11 mouse cellular contexts compared by ENCODE assay signal in genomic region chr12:86914351-86914750, GRCm38 (mm10). TPM values are rescaled to one million over a fixed set of nuclear protein-coding genes. Genes with fewer than 3 reads are reported as not detected.
A peak's percentile ranks its signal among the peaks of the same experiment; 100 is the strongest.
DNase-seq lines count a peak whose midpoint lies in the region; ATAC-seq and TF ChIP-seq lines count a peak whose summit lies in the region.
"Had no signal": no experiment of that assay in that cellular context is flagged by ENCODE, and none has a peak within 500 bp of the region (broad histone marks: within the 10 kb centered on the region; RNA-seq: fewer than 3 reads in every experiment).

No protein-coding gene starts in this region.

- DNase-seq in gastrocnemius, adult 2 months, result no peak
- DNase-seq in gastrocnemius, postnatal 10 days, result no peak
- DNase-seq in lung, embryonic 14.5 days, result no peak
- no peak for DNase-seq in lung, postnatal 0 days (ENCODE audit: low spot score)
- DNase-seq in gastrocnemius, postnatal 4 days (ENCODE audit: low spot score in 2 of 2), result no peak
- no peak for DNase-seq in kidney, postnatal 4 days
- DNase-seq: gastrocnemius, postnatal 25 days; kidney, postnatal 25 days had no signal

- no peak overlapping the region for H3K4me2 ChIP-seq in lung, embryonic 14.5 days
- no peak overlapping the region for H3K4me2 ChIP-seq in lung, postnatal 0 days (replicated peaks; ENCODE audit: low read depth, low read length)
- no peak overlapping the region for H3K4me2 ChIP-seq in neural tube, embryonic 15.5 days
- H3K4me2 ChIP-seq: stomach, embryonic 15.5 days had no signal

- H3K9ac ChIP-seq in lung, embryonic 14.5 days, result no peak overlapping the region
- no peak overlapping the region for H3K9ac ChIP-seq in lung, postnatal 0 days (replicated peaks; ENCODE audit: low read depth)
- no peak overlapping the region for H3K9ac ChIP-seq in neural tube, embryonic 15.5 days (replicated peaks)
- H3K9ac ChIP-seq: stomach, embryonic 15.5 days had no signal

- no peaks in the 10 kb centered on the region for H3K27me3 ChIP-seq in lung, embryonic 14.5 days (ENCODE audit: insufficient read depth, low read length)
- no peaks in the 10 kb centered on the region for H3K27me3 ChIP-seq in lung, postnatal 0 days (replicated peaks; ENCODE audit: insufficient read depth, low read length)
- H3K27me3 ChIP-seq in neural tube, embryonic 15.5 days (replicated peaks), result no peaks in the 10 kb centered on the region
- H3K27me3 ChIP-seq: stomach, embryonic 15.5 days had no signal

- H3K9me3 ChIP-seq in lung, embryonic 14.5 days (ENCODE audit: low read depth, low read length), result no peaks in the 10 kb centered on the region
- no peaks in the 10 kb centered on the region for H3K9me3 ChIP-seq in lung, postnatal 0 days (ENCODE audit: low read length)
- no peaks in the 10 kb centered on the region for H3K9me3 ChIP-seq in neural tube, embryonic 15.5 days (replicated peaks)
- H3K9me3 ChIP-seq: stomach, embryonic 15.5 days had no signal

- 39% methylated on average over 2 of the region's 2 CpGs for WGBS in lung, embryonic 14.5 days
- WGBS in lung, postnatal 0 days, result 45% methylated on average over 2 of the region's 2 CpGs
- WGBS in neural tube, embryonic 15.5 days, result 58% methylated on average over 2 of the region's 2 CpGs

- H3K4me1 ChIP-seq in lung, embryonic 14.5 days (ENCODE audit: insufficient read depth), result peaks cover 25% of the 10 kb centered on the region
- peaks cover 7% of the 10 kb centered on the region for H3K4me1 ChIP-seq in lung, postnatal 0 days (ENCODE audit: insufficient read depth, low read depth, low read length)
- peaks cover 57% of the 10 kb centered on the region for H3K4me1 ChIP-seq in neural tube, embryonic 15.5 days

- no peaks in the 10 kb centered on the region for H3K36me3 ChIP-seq in lung, embryonic 14.5 days (ENCODE audit: insufficient read depth)
- H3K36me3 ChIP-seq in lung, postnatal 0 days (ENCODE audit: insufficient read depth, low read length), result no peaks in the 10 kb centered on the region
- no peaks in the 10 kb centered on the region for H3K36me3 ChIP-seq in neural tube, embryonic 15.5 days
- H3K36me3 ChIP-seq: stomach, embryonic 15.5 days had no signal

- H3K27ac ChIP-seq in gastrocnemius, adult 2 months, result peak overlapping the region; percentile 77
- H3K27ac ChIP-seq in lung, embryonic 14.5 days (ENCODE audit: low read depth), result peak overlapping the region; percentile 40
- no peak overlapping the region; the same call in 1 of the 2 replicates for H3K27ac ChIP-seq in lung, postnatal 0 days (ENCODE audit: low read length)
- H3K27ac ChIP-seq in neural tube, embryonic 15.5 days (replicated peaks), result peak overlapping the region; percentile 10; the same call in 1 of the 2 replicates
- H3K27ac ChIP-seq: stomach, embryonic 15.5 days had no signal

- no peak overlapping the region for H3K4me3 ChIP-seq in gastrocnemius, adult 2 months
- H3K4me3 ChIP-seq in lung, embryonic 14.5 days (ENCODE audit: low read depth, low read length), result no peak overlapping the region
- H3K4me3 ChIP-seq in lung, postnatal 0 days (ENCODE audit: low read depth, low read length), result no peak overlapping the region
- no peak overlapping the region for H3K4me3 ChIP-seq in neural tube, embryonic 15.5 days (replicated peaks)
- H3K4me3 ChIP-seq: stomach, embryonic 15.5 days had no signal

- TF ChIP-seq EP300 in lung, postnatal 0 days (IDR thresholded peaks at IDR 0.05), result no peak

- no peak for TF ChIP-seq CTCF in gastrocnemius, adult 2 months (IDR thresholded peaks at IDR 0.05)
- TF ChIP-seq CTCF in lung, embryonic 14.5 days (IDR thresholded peaks at IDR 0.05; ENCODE audit: low read depth), result no peak
- no peak for TF ChIP-seq CTCF in lung, postnatal 0 days (IDR thresholded peaks at IDR 0.05)

- intact Hi-C loops in gastrocnemius, adult 2 months (cut with DNase I), result no loop called here

- ATAC-seq in lung, embryonic 14.5 days (ENCODE audit: insufficient read depth), result no peak
- ATAC-seq in lung, postnatal 0 days, result no peak
- ATAC-seq in granulocyte monocyte progenitor cell, adult 5-6 weeks (replicated peaks; ENCODE audit: poor library complexity, severe bottlenecking), result peak; percentile 42; the same call in 1 of the 2 replicates
- no peak for ATAC-seq in neural tube, embryonic 15.5 days (ENCODE audit: low FRiP score)

RNA-seq across cellular contexts. Expression of gene Irf2bpl, which starts 29.8 kb away (rescaled TPM):
- 10 to 100 TPM; 21.5 to 28.2 TPM for total RNA-seq in gastrocnemius, adult 2 months (2021)
- 10 to 100 TPM; 42.9 to 46.7 TPM for total RNA-seq in gastrocnemius, postnatal 10 days (2021)
- 44.6 and 44.8 TPM in 2 replicates for polyA plus RNA-seq in lung, embryonic 14.5 days (2014; fragmentation: Nextera tagmentation; extraction: Ambion mirVana)
- 39.5 and 49.1 TPM in 2 replicates for polyA plus RNA-seq in lung, postnatal 0 days (2015; fragmentation: Nextera tagmentation; extraction: Ambion mirVana)
- total RNA-seq in granulocyte monocyte progenitor cell, adult 5-6 weeks (2014; fragmentation: Nextera tagmentation), result 1.2 and 1.8 TPM in 2 replicates
- total RNA-seq in granulocyte monocyte progenitor cell, adult 5-6 weeks (2017), result 0.15 and 0.78 TPM in 2 replicates
- 53.3 and 69.9 TPM in 2 replicates for polyA plus RNA-seq in neural tube, embryonic 15.5 days (2015; fragmentation: Nextera tagmentation; extraction: Ambion mirVana)
- total RNA-seq in gastrocnemius, postnatal 4 days (2021), result 10 to 100 TPM; 43.2 to 44.8 TPM

RNA-seq across cellular contexts. Expression of gene Cipc, which starts 32.5 kb away (rescaled TPM):
- 10 to 100 TPM; 32.2 to 33.8 TPM for total RNA-seq in gastrocnemius, adult 2 months (2021)
- 10 to 100 TPM; 17.5 to 22.8 TPM for total RNA-seq in gastrocnemius, postnatal 10 days (2021)
- 22.4 and 24.3 TPM in 2 replicates for polyA plus RNA-seq in lung, embryonic 14.5 days (2014; fragmentation: Nextera tagmentation; extraction: Ambion mirVana)
- polyA plus RNA-seq in lung, postnatal 0 days (2015; fragmentation: Nextera tagmentation; extraction: Ambion mirVana), result 12.5 and 14.8 TPM in 2 replicates
- total RNA-seq in granulocyte monocyte progenitor cell, adult 5-6 weeks (2014; fragmentation: Nextera tagmentation), result 23.5 and 32.3 TPM in 2 replicates
- 18.5 and 19.9 TPM in 2 replicates for total RNA-seq in granulocyte monocyte progenitor cell, adult 5-6 weeks (2017)
- polyA plus RNA-seq in neural tube, embryonic 15.5 days (2015; fragmentation: Nextera tagmentation; extraction: Ambion mirVana), result 37.2 and 40.8 TPM in 2 replicates
- total RNA-seq in gastrocnemius, postnatal 4 days (2021), result 10 to 100 TPM; 21.5 to 31.1 TPM

Comparison
In these comparisons a context has a peak if more than half of its experiments do, and no peak if none do; other contexts are left out.
1. RNA of gene Irf2bpl, which starts 29.8 kb away (total RNA-seq): 42.9 to 46.7 TPM in gastrocnemius, postnatal 10 days, 43.2 to 44.8 TPM in gastrocnemius, postnatal 4 days and 21.5 to 28.2 TPM in gastrocnemius, adult 2 months; 0.15 to 1.8 TPM in granulocyte monocyte progenitor cell, adult 5-6 weeks; every median in the first group is over 4 times any median in the second.